Mouse (Mus musculus) limb, embryonic 11.5 days (tissue): ENCODE results near the gene Hilpda. TPM values are rescaled to one million over a fixed set of nuclear protein-coding genes. Genes with fewer than 3 reads are reported as not detected.

ENCODE experiments used
- polyA plus RNA-seq: library from polyadenylated mRNA; unstranded; fragments of >200 nt; fragmentation: Nextera tagmentation; extraction: Ambion mirVana; gene quantifications from 2 replicates; pipeline ENCODE4 v1.2.1, GENCODE M21; 2014

The Hilpda gene
- polyA plus RNA-seq, 1 experiment from 2014 or later, result 43.0 TPM

Other genes starting within 250 kb of the Hilpda start
- not detected in 2 replicates for gene Lep, start 212.3 kb upstream of the Hilpda start, polyA plus RNA-seq
- gene Rbm28, start 107.5 kb upstream of the Hilpda start, polyA plus RNA-seq, result 70.3 and 74.9 TPM in 2 replicates
- gene Prrt4, start 92.9 kb upstream of the Hilpda start, polyA plus RNA-seq, result 1.2 TPM in 2 replicates
- 40.8 and 50.1 TPM in 2 replicates for gene Impdh1, start 56.1 kb upstream of the Hilpda start, polyA plus RNA-seq
- 0.33 and 0.81 TPM in 2 replicates for gene Fam71f2, start 7.1 kb downstream of the Hilpda start, polyA plus RNA-seq
- 0.11 TPM in 1 of 2 replicates, not detected in the other for gene Fam71f1, start 46.7 kb downstream of the Hilpda start, polyA plus RNA-seq
- gene Calu, start 75.6 kb downstream of the Hilpda start, polyA plus RNA-seq, result 308 and 313 TPM in 2 replicates
- gene Opn1sw, start 116.0 kb downstream of the Hilpda start, polyA plus RNA-seq, result 0.24 TPM in 2 replicates
- gene Ccdc136, start 123.8 kb downstream of the Hilpda start, polyA plus RNA-seq, result 37.1 and 37.3 TPM in 2 replicates
- gene Flnc, start 160.8 kb downstream of the Hilpda start, polyA plus RNA-seq, result 2.5 and 3.1 TPM in 2 replicates
- gene Atp6v1f, start 195.2 kb downstream of the Hilpda start, polyA plus RNA-seq, result 182 and 198 TPM in 2 replicates
- not detected in 2 replicates for gene Atp6v1fnb, start 198.9 kb downstream of the Hilpda start, polyA plus RNA-seq
- 25.7 and 32.2 TPM in 2 replicates for gene Kcp, start 235.5 kb downstream of the Hilpda start, polyA plus RNA-seq